Mouse (Mus musculus) cortical plate, adult 2 months (tissue): Measurements from ENCODE around the gene Tmem8b. TPM values are rescaled to one million over a fixed set of nuclear protein-coding genes. Genes with fewer than 3 reads are reported as not detected.
A peak's percentile ranks its signal among the peaks of the same experiment; 100 is the strongest.

ENCODE experiments used
- H3K27ac ChIP-seq: fragments of 200-500 bp; 2 replicates; pipeline ENCODE4 v1.5.1; 2012; ENCODE audit warnings: low read length, control low read depth, inconsistent platforms; ENCODE audit not compliant: insufficient read depth
- H3K4me1 ChIP-seq: fragments of 200-500 bp; 2 replicates; pipeline ENCODE4 v1.6.1; 2011; ENCODE audit warnings: low read length; ENCODE audit not compliant: control insufficient read depth, insufficient read depth
- H3K4me3 ChIP-seq: fragments of 200-500 bp; 2 replicates; pipeline ENCODE4 v1.5.1; 2011; ENCODE audit warnings: mild to moderate bottlenecking, low read length, control low read depth; ENCODE audit not compliant: insufficient read depth
- CTCF ChIP-seq: fragments of 200-500 bp; IDR thresholded peaks from 2 replicates; pipeline ENCODE4 v1.5.1; 2011; ENCODE audit warnings: mild to moderate bottlenecking, control low read depth, low read length; ENCODE audit not compliant: insufficient read depth; ENCODE audit errors: extremely low read depth
- POLR2A ChIP-seq: fragments of 200-500 bp; IDR thresholded peaks from 2 replicates; pipeline ENCODE4 v1.6.1; 2011; ENCODE audit warnings: mild to moderate bottlenecking, low read length, control low read depth; ENCODE audit not compliant: insufficient read depth; ENCODE audit errors: extremely low read depth
- polyA plus RNA-seq: library from polyadenylated mRNA; depleted of rRNA; stranded (reverse); fragments of >200 nt; gene quantifications from 2 replicates; pipeline ENCODE4 v1.2.3, GENCODE M21; 2012

Tmem8b gene
- polyA plus RNA-seq, 1 experiment: 36.6 TPM

- no peak overlapping the region for H3K4me3 ChIP-seq
- H3K27ac ChIP-seq: peak overlapping the region; percentile 60
- no peak for TF ChIP-seq CTCF
- no peak for TF ChIP-seq POLR2A
- no peaks in the 10 kb centered on the region for H3K4me1 ChIP-seq
Observed at GRCm38 (mm10) chr4:43727718-43728575, 59.2 kb downstream of the Tmem8b start.

GRCm38 (mm10) chr4:43728576-43728954, 59.8 kb downstream of the Tmem8b start:
- H3K27ac ChIP-seq: peak overlapping the region; percentile 51; the same call in 1 of the 2 replicates
- H3K4me1 ChIP-seq: no peaks in the 10 kb centered on the region
- H3K4me3 ChIP-seq: no peak overlapping the region
- no peak for TF ChIP-seq CTCF
- no peak for TF ChIP-seq POLR2A

GRCm38 (mm10) chr4:43729126-43729525, 60.4 kb downstream of the Tmem8b start:
- no peaks in the 10 kb centered on the region for H3K4me1 ChIP-seq
- H3K27ac ChIP-seq: peak overlapping the region; percentile 14; the same call in 1 of the 2 replicates
- H3K4me3 ChIP-seq: no peak overlapping the region
- no peak for TF ChIP-seq CTCF
- TF ChIP-seq POLR2A: no peak

- Histone ChIP-seq H3K4me1 (no peaks in the 10 kb centered on the region), H3K27ac (peak within 1 kb of the TSS; percentile 14), H3K4me3 (no peak within 1 kb of the TSS)
- TF ChIP-seq POLR2A (no peak), CTCF (no peak)
Observed at GRCm38 (mm10) chr4:43729794-43730550, 61.2 kb downstream of the Tmem8b start, which contains the start of gene Spaar. Gene Spaar (plus strand): TSS chr4:43730034.

- no peak overlapping the region for H3K27ac ChIP-seq
- no peaks in the 10 kb centered on the region for H3K4me1 ChIP-seq
- H3K4me3 ChIP-seq: no peak overlapping the region
- TF ChIP-seq CTCF (no peak), POLR2A (no peak)
Observed at GRCm38 (mm10) chr4:43730750-43731297, 62.1 kb downstream of the Tmem8b start.

GRCm38 (mm10) chr4:43732171-43732570, 63.4 kb downstream of the Tmem8b start:
- Histone ChIP-seq H3K27ac (no peak overlapping the region), H3K4me3 (no peak overlapping the region), H3K4me1 (no peaks in the 10 kb centered on the region)
- TF ChIP-seq POLR2A: no peak
- no peak for TF ChIP-seq CTCF

- no peak overlapping the region for H3K27ac ChIP-seq
- H3K4me1 ChIP-seq: no peaks in the 10 kb centered on the region
- no peak overlapping the region for H3K4me3 ChIP-seq
- TF ChIP-seq POLR2A (no peak), CTCF (no peak)
Observed at GRCm38 (mm10) chr4:43733186-43733585, 64.4 kb downstream of the Tmem8b start.

GRCm38 (mm10) chr4:43737144-43737543, 68.4 kb downstream of the Tmem8b start:
- H3K4me3 ChIP-seq: no peak overlapping the region
- H3K27ac ChIP-seq: no peak overlapping the region
- no peaks in the 10 kb centered on the region for H3K4me1 ChIP-seq
- TF ChIP-seq POLR2A: no peak
- TF ChIP-seq CTCF: no peak

- Histone ChIP-seq H3K4me3 (no peak overlapping the region), H3K27ac (no peak overlapping the region), H3K4me1 (no peaks in the 10 kb centered on the region)
- TF ChIP-seq POLR2A: no peak
- no peak for TF ChIP-seq CTCF
Observed at GRCm38 (mm10) chr4:43738989-43739674, 70.4 kb downstream of the Tmem8b start.
